Mouse (Mus musculus): ENCODE data around the gene Mpo.

- no peak for TF ChIP-seq USF1 (IDR thresholded peaks at IDR 0.05; ENCODE audit: low read depth)
- TF ChIP-seq CTCF (IDR thresholded peaks at IDR 0.05; ENCODE audit: control insufficient read depth, insufficient read depth, insufficient read length) = no peak
- no peak for TF ChIP-seq MYOD1 (IDR thresholded peaks at IDR 0.05; ENCODE audit: control insufficient read depth, insufficient read length, low read depth)
Measured at GRCm38 (mm10) chr11:87790088-87790487, 3.3 kb upstream of the Mpo start.

Data from C2C12 (cell line).